Mouse (Mus musculus): Measurements from ENCODE around the gene Tmem109.
A peak's percentile ranks its signal among the peaks of the same experiment; 100 is the strongest.

Tmem109 gene

DNA sequence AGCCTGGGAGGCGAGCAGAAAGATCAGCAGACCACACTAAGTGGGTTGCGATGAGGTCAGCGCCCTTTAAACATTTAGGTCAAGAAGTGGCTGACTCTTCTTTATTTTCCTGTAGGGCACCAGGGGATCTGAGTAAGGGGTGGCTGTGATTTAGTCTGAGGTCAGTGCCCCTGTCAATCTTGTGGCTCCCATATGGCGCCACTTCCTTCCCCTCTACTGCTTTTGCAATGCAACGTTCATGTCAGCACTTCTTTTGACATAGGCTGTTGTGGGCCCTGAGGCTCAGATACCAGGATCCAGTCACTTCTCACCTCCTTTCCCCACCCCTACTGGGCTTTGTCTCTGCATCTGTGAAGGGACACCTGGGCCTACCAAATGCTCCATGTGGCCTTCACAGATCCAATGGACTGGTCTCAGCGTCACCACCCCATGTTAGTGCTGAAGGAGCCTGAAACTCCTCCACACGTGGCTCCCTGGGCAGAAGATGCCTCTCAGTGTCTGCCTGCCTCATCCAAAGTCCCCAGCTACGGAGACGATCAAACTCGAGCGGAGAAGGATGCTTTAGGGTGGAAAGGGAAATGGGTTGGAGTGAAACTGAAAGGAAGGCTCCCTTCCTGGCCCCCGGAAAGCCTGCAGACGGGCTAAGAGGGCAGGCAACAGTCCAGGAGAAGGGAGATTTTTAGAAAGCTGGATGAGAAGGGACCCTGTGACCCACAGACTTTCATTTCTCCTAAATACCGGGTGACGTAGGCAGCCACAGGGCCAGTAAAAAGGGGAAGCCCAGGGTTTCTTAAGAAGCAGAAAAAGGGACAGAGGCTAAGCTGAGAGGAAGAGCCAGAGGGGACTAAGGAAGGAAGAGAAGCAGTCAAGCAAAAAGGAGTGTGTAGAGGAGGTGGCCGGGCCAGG is 39.8 kb downstream of the Tmem109 start:
- peak; percentile 67 to 83 for DNase-seq (ENCODE audit: low spot score in 2 of 2)

DNA sequence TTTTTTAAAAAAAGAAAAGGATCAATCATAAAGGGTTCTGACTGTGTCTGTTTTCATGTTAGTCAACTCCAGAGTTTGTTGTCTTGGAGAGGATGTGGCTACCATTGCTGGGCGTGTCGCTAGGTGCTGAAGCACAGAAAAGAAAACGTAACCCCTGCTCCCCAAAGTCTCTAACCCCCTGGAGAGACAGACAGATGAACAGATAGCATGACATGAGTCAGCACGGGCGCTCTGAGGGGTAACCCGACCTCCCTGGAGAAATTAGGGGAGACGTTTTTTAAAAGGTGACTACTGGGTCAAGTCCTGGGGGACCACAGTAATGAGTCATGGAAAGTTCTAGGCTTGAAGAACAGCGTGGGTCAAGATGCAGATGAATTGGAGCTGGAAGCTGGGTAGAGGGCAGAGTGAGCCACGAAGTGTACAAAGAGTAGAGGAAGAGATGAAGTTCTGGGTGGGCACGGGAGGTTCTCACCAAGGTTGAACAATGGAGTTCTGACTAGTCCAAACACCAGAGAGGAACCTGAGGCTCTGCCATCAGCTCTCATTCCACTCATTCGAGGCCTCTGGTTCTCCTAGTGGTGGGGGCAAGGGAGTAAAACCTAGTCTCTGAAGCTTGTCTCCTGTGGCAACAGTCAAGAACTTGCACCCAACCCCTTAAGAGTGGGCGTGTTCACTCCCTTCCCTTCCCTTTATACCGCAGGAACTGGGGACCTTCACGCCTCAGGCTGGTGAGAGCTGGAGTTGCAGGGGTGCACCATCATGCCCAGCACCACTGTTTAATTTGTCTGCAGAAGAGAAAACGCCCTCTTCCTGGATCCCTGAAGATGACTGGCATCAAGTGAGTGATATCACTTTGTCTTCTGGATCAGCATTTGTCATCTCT is 42.5 kb downstream of the Tmem109 start, which contains the start of gene Slc15a3:
Slc15a3 (plus strand) TSS at position 718 of the 883 bp plus-strand sequence.
- no peak for DNase-seq (ENCODE audit: low spot score in 2 of 2)

DNA sequence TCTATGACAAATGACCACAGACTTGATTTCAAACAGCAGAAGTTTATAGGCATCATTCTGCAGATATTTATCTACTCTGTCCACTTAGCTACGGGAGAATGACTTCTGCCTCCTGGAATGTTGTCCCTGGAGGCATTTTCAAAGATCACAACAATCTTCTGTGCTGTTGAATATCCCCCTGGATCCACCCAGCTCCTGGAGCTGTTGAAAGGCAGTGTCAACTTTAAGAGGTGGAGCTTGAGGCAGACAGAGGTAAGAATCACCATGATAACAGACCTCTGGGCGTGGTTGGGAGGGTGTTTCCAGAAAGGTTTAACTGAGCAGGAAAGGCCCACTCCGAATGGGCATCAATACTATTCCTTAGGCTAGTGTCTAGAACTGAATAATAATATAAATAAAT is 46.1 kb downstream of the Tmem109 start:
- DNase-seq (ENCODE audit: low spot score in 2 of 2) = no peak

DNA sequence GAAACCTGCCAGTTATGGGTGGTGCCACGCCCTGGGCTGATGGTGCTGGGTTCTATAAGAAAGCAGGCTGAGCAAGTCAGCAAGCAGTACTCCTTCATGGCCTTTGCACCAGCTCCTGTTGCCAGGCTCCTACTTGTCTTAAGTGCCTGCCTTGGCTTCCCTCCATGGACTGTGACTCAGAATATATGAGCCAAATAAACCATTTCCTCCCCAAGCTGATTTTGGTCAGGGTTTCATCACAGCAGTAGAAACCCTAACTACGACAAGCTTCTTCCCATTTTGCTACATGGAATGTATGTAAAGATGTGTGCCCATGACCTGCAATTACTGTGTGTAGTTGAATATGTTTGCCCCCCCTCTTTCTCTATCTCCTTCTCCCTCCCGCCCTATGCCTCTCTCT is 48.2 kb downstream of the Tmem109 start:
- DNase-seq (ENCODE audit: low spot score in 2 of 2) = no peak

DNA sequence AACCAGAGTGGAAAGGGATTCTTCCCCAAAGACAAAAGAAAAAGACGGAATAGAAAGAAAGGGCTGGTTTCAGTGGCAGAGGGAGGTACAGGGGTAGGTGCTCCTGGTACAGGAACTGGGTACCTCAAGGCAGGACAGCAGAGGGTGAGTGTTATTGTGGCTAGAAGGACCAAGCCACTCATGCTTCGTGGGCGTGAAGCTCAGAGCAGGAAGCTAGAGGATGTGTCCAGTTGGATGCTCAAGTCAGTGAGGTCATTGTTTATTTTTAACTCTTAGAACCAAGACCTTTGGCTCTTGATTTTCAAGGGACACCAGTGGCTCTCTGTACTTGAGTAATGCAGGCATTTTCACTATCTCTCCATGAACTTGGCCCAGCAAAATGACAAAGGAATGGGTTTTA is 49.8 kb downstream of the Tmem109 start:
- no peak for DNase-seq (ENCODE audit: low spot score in 2 of 2)

DNA sequence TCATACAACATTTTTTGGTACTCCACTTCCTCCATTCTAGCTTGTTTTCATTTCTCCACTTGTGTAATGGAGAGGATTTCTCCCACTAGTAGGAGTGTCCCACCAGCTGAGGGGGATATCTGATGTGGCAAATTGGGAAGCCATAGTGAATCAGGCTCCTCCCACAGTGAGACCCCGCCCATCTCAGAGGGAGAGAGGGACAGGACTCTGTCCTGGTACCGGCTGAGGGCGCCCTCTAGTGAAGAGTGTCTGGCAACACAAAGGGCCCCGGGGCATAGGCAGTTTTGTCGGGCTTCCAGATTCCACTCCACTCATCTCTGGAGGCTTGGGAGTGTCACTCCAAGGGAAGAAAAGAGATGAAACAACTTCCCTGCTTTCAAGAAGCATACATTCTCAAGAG is 50.4 kb downstream of the Tmem109 start:
- peak; percentile 52 to 57 for DNase-seq (ENCODE audit: low spot score in 2 of 2)

DNA sequence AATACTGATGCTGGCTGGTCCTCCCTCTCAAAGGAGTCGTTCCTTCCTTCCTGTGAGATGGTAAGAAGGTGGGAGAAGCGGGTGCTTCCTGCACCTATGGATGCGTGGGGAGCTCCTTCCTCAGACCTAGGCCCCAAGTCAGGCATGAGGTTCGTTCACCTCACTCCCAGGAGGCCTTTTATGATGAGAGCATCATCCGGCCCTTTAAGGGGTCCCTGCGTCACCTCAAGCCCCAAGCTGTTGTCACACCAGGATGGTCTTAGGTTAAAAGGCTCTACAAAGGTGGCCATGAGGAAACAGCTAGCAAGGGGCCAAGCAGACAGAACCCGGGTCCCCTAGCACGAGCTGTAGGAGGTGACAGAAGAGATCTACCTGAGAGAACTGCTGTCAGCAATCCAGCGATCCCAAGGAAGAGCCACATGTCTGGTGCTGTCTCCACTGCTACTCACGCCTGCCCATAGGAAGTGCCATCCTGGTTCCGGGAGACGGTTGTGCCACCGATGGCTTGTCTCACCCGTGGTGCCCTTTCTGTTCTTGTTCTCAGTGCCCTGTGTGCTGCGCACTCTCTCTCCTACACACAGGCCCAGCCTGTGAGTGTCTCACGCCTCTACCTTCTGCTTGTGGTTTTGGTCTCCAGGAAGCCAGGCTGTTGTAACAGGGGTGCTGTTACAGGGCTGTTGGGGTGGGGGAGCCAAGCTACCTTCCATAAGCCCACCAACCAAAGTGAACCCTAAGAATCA is 52.2 kb downstream of the Tmem109 start, which contains the start of gene Cd6:
Cd6 (minus strand) TSS at position 623 of the 740 bp plus-strand sequence.
- DNase-seq (ENCODE audit: low spot score in 2 of 2) = no peak

DNA sequence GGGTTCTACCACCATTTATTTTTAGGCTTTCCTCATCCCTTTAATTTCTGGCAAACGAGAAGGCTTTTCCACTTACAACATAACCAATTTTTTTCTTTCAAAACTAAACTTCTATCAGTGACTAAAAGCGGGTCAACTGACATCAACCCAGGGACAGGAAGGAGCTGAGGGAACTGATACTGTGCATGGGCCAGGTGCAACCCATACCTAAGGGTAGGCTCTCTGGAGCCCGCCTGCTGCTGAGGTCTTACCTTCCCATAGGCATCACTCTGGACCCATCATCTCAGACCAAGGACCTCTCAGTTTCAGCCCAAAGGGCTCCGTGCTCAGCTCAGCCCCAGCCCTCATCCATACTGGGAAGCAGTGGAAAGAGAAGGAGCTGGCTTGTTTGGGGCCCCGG is 53.5 kb downstream of the Tmem109 start:
- DNase-seq (ENCODE audit: low spot score in 2 of 2) = no peak

DNA sequence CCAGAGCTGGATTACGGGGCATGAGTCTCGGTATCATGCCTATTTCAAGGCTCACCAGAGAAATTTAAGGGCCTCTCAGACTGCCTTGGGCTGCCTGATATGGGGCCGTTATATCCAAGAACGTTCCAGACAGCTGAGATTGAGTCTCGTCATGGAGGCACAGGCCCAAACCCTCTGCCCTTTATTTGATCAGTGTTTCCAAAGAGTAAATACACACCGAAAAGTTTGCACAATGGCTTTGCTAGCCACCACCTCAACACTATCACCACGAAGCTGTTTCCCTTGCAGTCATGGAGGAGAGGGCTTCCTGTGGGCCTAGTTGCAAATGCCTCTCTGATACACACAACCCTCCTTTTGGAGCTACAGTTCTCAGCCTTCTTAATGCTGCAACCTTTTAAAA is 57.7 kb downstream of the Tmem109 start:
- no peak for DNase-seq (ENCODE audit: low spot score in 2 of 2)

DNA sequence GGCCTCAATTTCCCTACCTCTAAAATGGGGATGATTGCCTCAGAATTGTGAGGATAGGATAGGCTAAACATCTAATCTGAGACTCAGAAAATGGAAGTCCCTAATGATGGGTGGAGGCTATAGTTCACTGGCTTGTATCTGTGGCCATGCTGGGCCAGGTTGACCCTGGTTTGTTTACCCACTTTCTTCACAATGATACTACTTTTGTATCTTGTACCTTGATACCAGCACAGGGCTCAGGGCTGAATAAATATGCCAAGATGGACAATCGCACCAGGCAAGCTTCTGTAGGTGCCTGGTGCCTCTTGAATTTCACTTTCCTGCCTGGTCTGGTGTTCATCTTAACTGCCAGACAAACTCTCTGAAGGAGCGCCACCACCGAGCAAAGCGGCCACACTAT is 59.3 kb downstream of the Tmem109 start:
- DNase-seq (ENCODE audit: low spot score in 2 of 2) = no peak

DNA sequence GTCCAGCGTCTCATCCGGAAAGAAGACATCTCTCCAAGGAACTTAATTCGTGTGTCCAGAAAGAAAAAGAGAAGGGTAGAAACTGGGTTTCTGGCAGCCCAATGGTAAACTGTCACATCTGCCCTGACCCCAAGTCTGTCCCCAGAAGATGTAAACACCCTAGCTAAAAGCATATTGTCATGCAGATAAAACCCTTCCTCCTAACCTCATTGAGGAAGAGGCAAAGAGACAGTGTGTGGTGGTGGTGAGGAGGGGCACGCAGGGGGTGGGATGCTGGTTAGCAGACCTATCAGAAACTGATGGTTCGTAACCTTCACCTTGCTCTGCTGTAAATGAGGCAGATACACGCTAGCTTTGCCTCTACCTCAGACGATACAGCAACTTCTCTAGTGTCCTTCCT is 60.5 kb downstream of the Tmem109 start:
- no peak for DNase-seq (ENCODE audit: low spot score in 2 of 2)

Data from heart, adult 9 months (tissue).